Mouse (Mus musculus) embryonic facial prominence, embryonic 12.5 days (tissue): ENCODE measurements at regions not wholly inside any gene's neighbourhood (a gene's known extent, or its start where the extent isn't known, plus 50 kb on each side); places are given as distances from the start of the nearest gene placed in this dataset.
"Not testable (repeated sequence)": the region's sequence is repeated elsewhere in the genome, so short reads cannot be mapped to it uniquely, and the experiment has no call there.

Source experiments
- ATAC-seq: fragments of 200-750 bp; cut with Nextera tagmentation; 2 replicates; pipeline ENCODE4 v1.8.0; 2017; ENCODE audit not compliant: insufficient number of reproducible peaks, insufficient read depth, low FRiP score, low TSS enrichment
- H3K27ac ChIP-seq: fragments of 300-500 bp; sonication (generic); 2 replicates; pipeline ENCODE4 v1.5.1; 2016; ENCODE audit warnings: mild to moderate bottlenecking
- H3K27me3 ChIP-seq: fragments of 300-500 bp; sonication (generic); 2 replicates; pipeline ENCODE4 v1.6.1; 2016; ENCODE audit warnings: mild to moderate bottlenecking, moderate library complexity
- H3K36me3 ChIP-seq: fragments of 300-500 bp; sonication (generic); 2 replicates; pipeline ENCODE4 v1.6.1; 2016; ENCODE audit warnings: mild to moderate bottlenecking
- H3K4me1 ChIP-seq: fragments of 300-500 bp; sonication (generic); 2 replicates; pipeline ENCODE4 v1.6.1; 2016
- H3K4me2 ChIP-seq: fragments of 300-500 bp; sonication (generic); replicated peaks from 2 replicates; pipeline ENCODE4 v1.6.1; 2016; ENCODE audit warnings: mild to moderate bottlenecking, moderate library complexity
- H3K4me3 ChIP-seq: fragments of 300-500 bp; sonication (generic); 2 replicates; pipeline ENCODE4 v1.5.1; 2016; ENCODE audit warnings: mild to moderate bottlenecking
- H3K9ac ChIP-seq: fragments of 300-500 bp; sonication (generic); 2 replicates; pipeline ENCODE4 v1.6.1; 2016; ENCODE audit warnings: mild to moderate bottlenecking, moderate library complexity
- H3K9me3 ChIP-seq: fragments of 300-500 bp; sonication (generic); 2 replicates; pipeline ENCODE4 v1.6.1; 2016; ENCODE audit warnings: mild to moderate bottlenecking, moderate library complexity
- WGBS: fragments of 180-500 bp; shearing (Covaris S2); methylation state at CpG from one replicate; pipeline ENCODE4 v1.1.7; 2016; 5-methylcytosine and 5-hydroxymethylcytosine counted together

DNA sequence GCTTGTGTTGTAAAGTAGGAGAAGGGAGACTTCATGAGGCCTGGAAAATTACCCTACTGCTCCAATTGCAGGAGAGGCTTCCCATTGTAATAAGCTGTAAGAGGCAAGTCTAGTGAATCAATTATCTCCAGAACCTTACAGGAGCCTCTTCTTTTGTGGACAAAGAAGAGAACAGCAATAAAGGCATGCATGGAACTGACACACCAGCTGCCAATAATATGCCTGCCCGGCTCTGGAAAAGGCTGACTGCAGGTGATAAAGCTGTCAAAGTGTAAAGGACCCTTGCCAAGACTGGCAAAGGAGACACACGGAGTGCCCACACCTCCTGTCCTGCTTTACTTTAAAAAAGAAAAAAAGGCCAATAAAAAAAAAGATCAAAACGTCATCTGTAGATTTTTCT lies 209.0 kb downstream of the Faxc start:
- Histone ChIP-seq H3K4me3 (no peak overlapping the region), H3K27ac (no peak overlapping the region), H3K27me3 (no peaks in the 10 kb centered on the region), H3K9me3 (no peaks in the 10 kb centered on the region), H3K4me1 (no peaks in the 10 kb centered on the region), H3K36me3 (no peaks in the 10 kb centered on the region), H3K4me2 (no peak overlapping the region), H3K9ac (no peak overlapping the region)
- ATAC-seq = no peak
- WGBS = 78% methylated on average over 3 of the region's 3 CpGs

DNA sequence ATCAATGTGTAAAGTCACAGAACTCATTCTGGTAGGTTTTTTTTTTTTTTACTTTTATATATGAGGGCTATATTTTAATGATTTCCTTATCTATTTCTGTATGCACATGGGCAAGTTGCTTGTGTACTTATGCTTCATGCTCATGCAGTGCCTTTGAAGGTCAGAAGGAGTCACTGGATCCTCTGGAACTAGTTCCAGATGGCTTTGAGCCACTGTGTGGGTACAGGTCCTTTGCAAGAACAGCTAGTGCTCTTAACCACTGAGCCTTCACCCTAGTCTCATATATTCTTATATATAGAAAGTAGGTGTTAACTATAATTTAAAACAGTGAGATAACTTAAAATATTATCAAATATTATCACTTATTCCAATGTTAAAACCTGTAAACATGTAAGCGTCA lies 212.4 kb downstream of the Faxc start:
- no peaks in the 10 kb centered on the region for H3K36me3 ChIP-seq
- no peaks in the 10 kb centered on the region for H3K27me3 ChIP-seq
- H3K27ac ChIP-seq = no peak overlapping the region
- H3K4me1 ChIP-seq = no peaks in the 10 kb centered on the region
- ATAC-seq = no peak
- WGBS = 94% methylated on average over 1 of the region's 1 CpGs
- H3K4me3 ChIP-seq = no peak overlapping the region
- H3K9me3 ChIP-seq = no peaks in the 10 kb centered on the region
- no peak overlapping the region for H3K9ac ChIP-seq
- H3K4me2 ChIP-seq = no peak overlapping the region

DNA sequence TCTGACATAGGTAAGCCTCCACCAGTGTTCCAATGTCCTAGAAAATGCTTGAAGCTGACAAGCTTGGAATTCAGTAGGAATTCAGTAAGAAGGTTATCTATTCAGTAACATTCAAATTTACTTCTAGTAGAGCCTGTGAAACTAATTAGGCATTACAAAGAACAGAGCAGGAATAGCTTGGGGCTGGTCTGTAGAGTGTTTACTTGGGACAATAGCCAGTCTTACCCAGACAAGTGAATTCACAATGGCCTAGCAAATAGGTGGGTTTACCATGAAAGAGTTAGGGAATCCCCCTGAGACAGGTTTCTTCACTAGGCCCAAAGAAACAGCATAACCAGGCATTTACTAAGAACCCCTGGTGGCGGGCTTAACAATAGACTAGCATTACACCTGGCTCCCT lies 212.5 kb upstream of the Fbxl4 start:
- not testable (repeated sequence) for H3K4me2 ChIP-seq, H3K4me1 ChIP-seq, H3K27ac ChIP-seq, H3K36me3 ChIP-seq, H3K27me3 ChIP-seq, H3K9me3 ChIP-seq, ATAC-seq, H3K4me3 ChIP-seq, H3K9ac ChIP-seq
- whole genome bisulfite sequencing = 67% methylated on average over 1 of the region's 1 CpGs

DNA sequence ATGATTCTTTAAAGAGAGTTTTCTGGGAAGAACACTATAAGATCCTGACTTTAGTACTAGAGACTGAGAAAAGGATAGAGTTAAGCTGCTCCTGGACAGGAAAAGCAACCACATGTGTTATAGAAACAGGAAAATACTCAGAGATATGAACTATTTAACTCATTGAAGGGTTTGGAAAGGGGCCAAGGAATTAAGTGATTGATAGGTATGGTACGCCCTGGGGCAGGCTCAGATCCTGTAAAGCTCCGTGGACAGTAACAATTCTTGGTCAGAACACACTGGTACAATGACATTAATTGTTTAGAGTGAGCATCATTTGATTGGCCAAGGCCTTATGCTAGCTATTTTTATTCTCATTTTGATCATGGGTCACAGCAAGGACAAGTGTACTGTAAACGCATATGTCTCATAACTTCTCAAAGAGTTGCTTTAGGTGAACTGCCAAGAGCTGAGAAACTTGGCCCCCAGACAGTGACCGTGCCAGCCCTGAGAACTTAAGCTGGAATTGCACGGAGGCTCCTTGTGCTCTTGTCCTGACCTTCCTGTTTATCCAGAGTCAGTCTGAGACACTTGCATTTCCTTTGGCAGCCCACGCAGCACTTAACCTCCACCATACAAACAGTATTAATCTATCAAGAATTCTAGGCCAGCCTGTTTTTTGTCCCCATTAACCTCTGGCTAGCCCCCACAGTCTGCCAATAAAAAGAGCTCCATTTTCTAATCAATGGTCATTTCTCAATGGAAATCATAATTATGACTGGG lies 210.5 kb upstream of the Fbxl4 start:
- ATAC-seq = no peak
- Histone ChIP-seq H3K9me3 (no peaks in the 10 kb centered on the region), H3K36me3 (no peaks in the 10 kb centered on the region), H3K27ac (no peak overlapping the region), H3K4me1 (no peaks in the 10 kb centered on the region), H3K9ac (no peak overlapping the region), H3K27me3 (no peaks in the 10 kb centered on the region), H3K4me2 (no peak overlapping the region), H3K4me3 (no peak overlapping the region)
- 42% methylated on average over 6 of the region's 6 CpGs for WGBS

DNA sequence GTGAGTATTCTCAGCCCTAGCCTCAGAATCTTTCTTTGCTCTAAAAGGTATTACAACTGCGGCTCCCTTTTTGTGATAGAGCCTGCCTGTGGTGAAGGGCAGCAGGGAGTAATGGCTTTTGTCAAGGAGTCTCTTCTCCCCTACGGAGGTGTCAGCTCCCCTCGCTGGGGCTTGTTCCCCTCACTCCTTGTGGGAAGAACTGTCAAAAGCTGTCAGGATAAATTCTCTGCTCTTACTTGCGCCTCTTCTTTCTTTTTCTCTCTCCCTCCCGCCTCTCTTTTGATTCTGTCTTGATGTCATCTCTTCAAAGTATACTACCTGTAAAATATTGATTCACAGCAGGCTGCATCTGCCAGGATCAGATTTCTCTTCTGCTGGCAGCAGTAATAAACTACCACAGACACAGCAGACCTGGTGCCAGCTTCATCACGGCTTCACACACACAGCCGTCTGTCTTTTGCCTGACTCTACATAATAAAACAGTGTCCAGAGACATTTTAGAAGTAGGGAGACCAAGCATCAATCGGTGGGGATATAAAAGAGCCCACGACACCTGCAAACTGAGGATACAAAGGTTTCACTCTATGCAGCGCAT lies 205.3 kb upstream of the Fbxl4 start:
- no peaks in the 10 kb centered on the region for H3K27me3 ChIP-seq
- 28% methylated on average over 10 of the region's 10 CpGs for WGBS
- ATAC-seq = no peak
- no peaks in the 10 kb centered on the region for H3K4me1 ChIP-seq
- no peak overlapping the region for H3K4me2 ChIP-seq
- H3K4me3 ChIP-seq = no peak overlapping the region
- no peak overlapping the region for H3K27ac ChIP-seq
- no peak overlapping the region for H3K9ac ChIP-seq
- H3K36me3 ChIP-seq = no peaks in the 10 kb centered on the region
- H3K9me3 ChIP-seq = no peaks in the 10 kb centered on the region

DNA sequence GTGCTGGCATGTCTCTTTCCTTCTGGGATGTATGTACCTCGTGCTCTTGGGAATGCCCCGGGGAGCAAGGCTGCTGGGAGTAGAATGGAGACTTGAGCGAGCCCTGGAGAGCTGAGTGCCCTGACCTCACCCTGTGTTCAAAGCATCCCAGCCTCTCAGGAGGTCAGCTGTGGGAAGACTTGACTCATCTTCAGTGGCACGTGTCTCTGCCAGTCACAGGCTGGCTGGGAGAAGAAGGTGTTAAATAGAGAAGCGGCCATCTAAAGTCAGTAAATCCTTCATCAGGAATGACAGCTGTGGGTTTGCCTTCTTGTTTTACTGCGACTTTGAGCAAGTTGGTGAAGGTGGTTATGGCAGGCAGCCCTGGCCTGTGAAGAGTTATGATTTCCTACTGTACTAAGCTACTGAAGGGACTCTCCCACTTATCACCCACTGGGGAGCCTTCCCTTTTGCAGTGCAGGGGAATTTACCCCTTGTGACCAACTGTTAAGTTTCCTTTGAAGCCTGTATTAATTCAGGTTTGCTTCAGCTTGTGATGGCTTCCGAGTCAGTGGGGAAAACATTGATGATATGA lies 204.3 kb upstream of the Fbxl4 start:
- no peak overlapping the region for H3K4me2 ChIP-seq
- H3K27ac ChIP-seq = no peak overlapping the region
- no peaks in the 10 kb centered on the region for H3K27me3 ChIP-seq
- 33% methylated on average over 7 of the region's 7 CpGs for WGBS
- H3K36me3 ChIP-seq = no peaks in the 10 kb centered on the region
- ATAC-seq = no peak
- H3K4me1 ChIP-seq = no peaks in the 10 kb centered on the region
- no peak overlapping the region for H3K9ac ChIP-seq
- H3K9me3 ChIP-seq = no peaks in the 10 kb centered on the region
- no peak overlapping the region for H3K4me3 ChIP-seq

DNA sequence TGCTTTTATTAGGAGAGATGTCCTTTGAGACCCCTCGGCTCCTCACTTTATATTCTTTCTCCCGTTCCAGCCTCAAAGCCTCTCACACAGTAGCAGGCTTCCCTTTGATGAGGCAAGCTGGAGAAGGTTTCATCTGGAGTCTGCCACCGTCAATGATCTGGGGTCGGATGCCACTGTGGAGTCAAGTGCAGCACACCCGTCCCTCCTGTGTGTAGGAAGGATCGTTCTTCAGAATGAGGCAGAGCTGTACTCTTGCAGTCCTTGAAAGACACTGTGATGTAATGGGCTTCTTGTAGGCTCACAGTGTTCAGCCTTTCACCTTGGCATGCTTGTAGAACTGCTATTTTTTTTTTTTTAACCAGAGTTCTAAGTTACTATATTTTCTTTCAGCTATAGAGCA lies 203.7 kb upstream of the Fbxl4 start:
- H3K27me3 ChIP-seq = no peaks in the 10 kb centered on the region
- ATAC-seq = no peak
- H3K4me3 ChIP-seq = no peak overlapping the region
- H3K27ac ChIP-seq = no peak overlapping the region
- no peak overlapping the region for H3K4me2 ChIP-seq
- 62% methylated on average over 6 of the region's 6 CpGs for WGBS
- no peaks in the 10 kb centered on the region for H3K9me3 ChIP-seq
- H3K36me3 ChIP-seq = no peaks in the 10 kb centered on the region
- no peaks in the 10 kb centered on the region for H3K4me1 ChIP-seq
- no peak overlapping the region for H3K9ac ChIP-seq

DNA sequence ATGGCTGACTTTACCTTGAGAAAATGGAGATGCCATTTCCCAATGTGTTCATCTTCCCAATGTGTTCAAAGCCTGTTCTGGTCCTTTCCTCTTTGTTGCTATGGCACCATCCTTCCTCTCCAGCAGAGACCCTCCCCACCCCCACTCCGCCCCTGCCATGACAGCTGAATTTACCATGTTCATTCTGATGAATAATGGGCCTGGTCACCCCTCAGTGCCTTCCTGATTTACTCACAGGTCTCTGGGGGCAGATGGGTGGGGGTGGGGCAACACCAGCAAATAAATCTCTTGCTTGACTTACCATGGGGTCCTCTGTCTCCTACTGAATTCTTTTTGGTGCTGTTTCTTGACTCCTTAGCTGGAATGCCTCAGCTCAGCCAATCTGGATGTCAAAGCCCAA lies 170.9 kb upstream of the Fbxl4 start:
- Histone ChIP-seq H3K9ac (no peak overlapping the region), H3K27me3 (no peaks in the 10 kb centered on the region), H3K27ac (no peak overlapping the region), H3K4me1 (no peaks in the 10 kb centered on the region), H3K4me3 (no peak overlapping the region), H3K9me3 (no peaks in the 10 kb centered on the region), H3K36me3 (no peaks in the 10 kb centered on the region), H3K4me2 (no peak overlapping the region)
- WGBS = 77% methylated on average over 1 of the region's 1 CpGs
- no peak for ATAC-seq

DNA sequence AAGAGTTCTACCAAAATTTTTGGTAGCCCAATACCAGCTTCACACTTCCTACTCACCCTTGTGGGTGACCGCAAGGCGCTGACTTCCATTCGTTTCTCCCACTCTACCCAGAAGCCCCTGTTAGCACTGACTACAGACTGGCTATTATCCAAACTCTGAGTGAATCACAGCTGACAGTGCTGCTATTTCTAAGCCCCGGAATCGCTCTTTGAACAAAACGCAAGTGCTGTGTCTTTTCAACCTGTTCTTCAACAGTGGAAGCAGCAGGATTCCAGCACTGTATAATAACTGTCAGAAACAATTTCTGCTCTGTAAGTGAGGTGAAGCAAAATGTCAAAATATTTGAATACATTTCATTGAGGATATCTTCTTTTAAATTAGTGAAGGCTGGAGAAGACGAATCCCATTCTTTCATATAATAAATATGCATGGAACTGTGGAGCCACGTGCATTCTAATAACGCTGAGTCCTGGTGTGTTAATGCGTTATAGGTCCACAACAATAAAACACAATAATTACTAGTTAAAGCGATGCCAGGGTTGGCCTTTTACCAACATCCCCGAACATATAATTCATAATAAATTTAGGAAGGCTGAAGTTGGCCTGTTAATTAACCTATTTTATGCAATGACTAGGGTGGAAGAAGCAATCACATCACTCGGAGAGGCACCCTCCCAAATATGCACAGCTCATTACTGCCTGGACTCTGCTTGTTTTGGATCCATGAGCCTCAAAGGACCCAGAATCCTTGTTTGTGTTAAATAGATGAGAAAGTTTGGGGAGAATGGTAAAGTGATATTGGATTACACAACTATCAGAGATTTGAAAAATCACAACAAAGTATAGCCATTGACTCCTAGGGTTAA lies 169.0 kb upstream of the Fbxl4 start:
- ATAC-seq = no peak
- H3K27me3 ChIP-seq = no peaks in the 10 kb centered on the region
- no peaks in the 10 kb centered on the region for H3K4me1 ChIP-seq
- H3K9me3 ChIP-seq = no peaks in the 10 kb centered on the region
- no peak overlapping the region for H3K27ac ChIP-seq
- 82% methylated on average over 13 of the region's 13 CpGs for WGBS
- no peak overlapping the region for H3K4me2 ChIP-seq
- H3K9ac ChIP-seq = no peak overlapping the region
- H3K36me3 ChIP-seq = no peaks in the 10 kb centered on the region
- no peak overlapping the region for H3K4me3 ChIP-seq

DNA sequence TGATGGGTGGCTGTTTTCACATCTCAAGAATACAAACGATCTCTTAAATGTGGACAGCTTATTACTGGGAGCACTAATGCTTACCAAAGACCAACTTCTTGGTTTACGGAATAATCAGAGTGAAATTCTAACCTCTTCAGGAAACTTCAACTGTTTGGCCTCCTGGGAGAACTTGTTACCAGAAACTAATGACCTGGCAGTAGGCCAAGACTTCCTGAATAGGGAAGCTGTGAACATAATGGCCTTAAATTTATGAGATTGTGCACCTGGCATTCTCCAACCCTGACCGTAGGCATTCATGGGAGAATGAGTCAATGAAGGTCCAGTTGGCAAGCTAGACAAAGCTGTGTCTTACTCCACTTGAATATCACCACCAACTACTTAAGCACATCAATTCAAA lies 160.8 kb upstream of the Fbxl4 start:
- ATAC-seq = no peak
- Histone ChIP-seq H3K4me3 (no peak overlapping the region), H3K27me3 (no peaks in the 10 kb centered on the region), H3K4me2 (no peak overlapping the region), H3K9me3 (no peaks in the 10 kb centered on the region), H3K4me1 (no peaks in the 10 kb centered on the region), H3K9ac (no peak overlapping the region), H3K27ac (no peak overlapping the region), H3K36me3 (no peaks in the 10 kb centered on the region)
- WGBS = 58% methylated on average over 3 of the region's 3 CpGs

DNA sequence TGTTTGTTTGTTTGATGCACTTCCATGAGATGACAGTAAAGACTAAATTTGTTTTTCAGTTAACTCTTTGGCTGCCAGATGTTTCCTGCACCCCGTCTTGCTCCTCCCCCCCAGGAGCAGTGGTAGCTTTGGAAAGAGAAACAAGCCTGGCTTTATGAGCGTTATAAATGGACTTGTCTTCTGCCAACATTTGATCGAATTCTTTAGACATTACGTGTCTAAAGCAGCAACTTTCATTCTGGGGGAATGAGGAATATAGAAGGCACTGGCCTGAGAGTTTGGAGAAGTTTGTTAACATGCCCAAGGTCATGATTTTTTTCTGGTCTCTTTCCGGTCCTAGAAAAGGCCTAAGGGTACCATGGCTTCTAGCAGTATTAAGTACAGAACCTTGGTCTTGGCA lies 148.8 kb upstream of the Fbxl4 start:
- Histone ChIP-seq H3K27me3 (no peaks in the 10 kb centered on the region), H3K4me3 (no peak overlapping the region), H3K27ac (no peak overlapping the region), H3K9me3 (no peaks in the 10 kb centered on the region), H3K4me2 (no peak overlapping the region), H3K36me3 (no peaks in the 10 kb centered on the region), H3K9ac (no peak overlapping the region), H3K4me1 (no peaks in the 10 kb centered on the region)
- 83% methylated on average over 5 of the region's 5 CpGs for WGBS
- ATAC-seq = no peak

DNA sequence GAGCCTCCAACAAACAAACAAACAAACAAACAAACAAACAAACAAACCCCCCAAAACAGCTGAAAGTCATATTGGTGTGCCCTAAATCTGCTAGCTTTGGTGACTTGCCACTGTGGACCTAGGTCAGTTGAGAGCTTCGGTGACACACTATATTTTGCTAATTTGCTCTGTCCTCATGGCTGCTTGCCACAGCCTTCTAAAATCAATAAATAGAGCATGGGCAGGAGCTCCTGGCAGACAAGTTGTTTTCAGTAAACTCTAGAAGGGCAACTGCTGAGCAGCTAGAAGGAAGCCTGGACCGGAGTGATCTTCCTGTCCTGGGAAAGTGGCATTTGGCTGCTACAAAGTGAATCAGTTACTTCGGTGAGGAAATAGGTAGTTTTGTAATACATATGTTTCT lies 119.7 kb upstream of the Fbxl4 start:
- WGBS = 94% methylated on average over 3 of the region's 3 CpGs

More for the DNA sequence above, 119.7 kb upstream of the Fbxl4 start:
- Histone ChIP-seq H3K9ac (no peak overlapping the region), H3K9me3 (no peaks in the 10 kb centered on the region), H3K36me3 (no peaks in the 10 kb centered on the region), H3K4me3 (no peak overlapping the region), H3K4me2 (no peak overlapping the region), H3K4me1 (no peaks in the 10 kb centered on the region), H3K27me3 (no peaks in the 10 kb centered on the region), H3K27ac (no peak overlapping the region)
- ATAC-seq = no peak
